Mouse (Mus musculus): Measurements from ENCODE around the gene Gucd1.

Gene Gucd1

GRCm38 (mm10) chr10:75517758-75518143 lies at the start of gene Gucd1:
TSS of gene Gucd1 (minus strand) at chr10:75517972.
- peak; percentile 98 for DNase-seq (ENCODE audit: low spot score)

GRCm38 (mm10) chr10:75566765-75567164 lies 49.0 kb upstream of the Gucd1 start:
- DNase-seq (ENCODE audit: low spot score), result peak; percentile 24

- DNase-seq (ENCODE audit: low spot score), result peak; percentile 44
These were observed 48.5 kb upstream of the Gucd1 start for GRCm38 (mm10) chr10:75566321-75566720.

GRCm38 (mm10) chr10:75565906-75566305 lies 48.1 kb upstream of the Gucd1 start:
- DNase-seq (ENCODE audit: low spot score), result no peak

- DNase-seq (ENCODE audit: low spot score), result peak; percentile 88
These were observed 47.7 kb upstream of the Gucd1 start for GRCm38 (mm10) chr10:75565436-75565835.

- DNase-seq (ENCODE audit: low spot score), result no peak
These were observed 47.0 kb upstream of the Gucd1 start for GRCm38 (mm10) chr10:75564687-75565265.

- DNase-seq (ENCODE audit: low spot score), result no peak
These were observed 44.8 kb upstream of the Gucd1 start for GRCm38 (mm10) chr10:75562596-75562995.

- DNase-seq (ENCODE audit: low spot score), result no peak
These were observed 43.4 kb upstream of the Gucd1 start, which contains the start of gene Ggt1 for GRCm38 (mm10) chr10:75561071-75561654. TSS of gene Ggt1 (plus strand) at chr10:75561604.

- DNase-seq (ENCODE audit: low spot score), result no peak
These were observed 42.8 kb upstream of the Gucd1 start for GRCm38 (mm10) chr10:75560549-75560899.

GRCm38 (mm10) chr10:75559676-75560548 lies 42.1 kb upstream of the Gucd1 start, which contains the start of gene Lrrc75b:
TSS of gene Lrrc75b (minus strand) at chr10:75560330.
- peak; percentile 34 for DNase-seq (ENCODE audit: low spot score)

- DNase-seq (ENCODE audit: low spot score), result no peak
These were observed 41.4 kb upstream of the Gucd1 start for GRCm38 (mm10) chr10:75559041-75559675.

GRCm38 (mm10) chr10:75558515-75558914 lies 40.7 kb upstream of the Gucd1 start:
- no peak for DNase-seq (ENCODE audit: low spot score)

- no peak for DNase-seq (ENCODE audit: low spot score)
These were observed 38.3 kb upstream of the Gucd1 start for GRCm38 (mm10) chr10:75556026-75556425.

GRCm38 (mm10) chr10:75555557-75555956 lies 37.8 kb upstream of the Gucd1 start:
- no peak for DNase-seq (ENCODE audit: low spot score)

- DNase-seq (ENCODE audit: low spot score), result no peak
These were observed 36.3 kb upstream of the Gucd1 start for GRCm38 (mm10) chr10:75554090-75554489.

- no peak for DNase-seq (ENCODE audit: low spot score)
These were observed 35.1 kb upstream of the Gucd1 start for GRCm38 (mm10) chr10:75552701-75553450.

- DNase-seq (ENCODE audit: low spot score), result no peak
These were observed 34.3 kb upstream of the Gucd1 start for GRCm38 (mm10) chr10:75552106-75552505.

- DNase-seq (ENCODE audit: low spot score), result no peak
These were observed 33.4 kb upstream of the Gucd1 start for GRCm38 (mm10) chr10:75551175-75551574.

- DNase-seq (ENCODE audit: low spot score), result no peak
These were observed 32.1 kb upstream of the Gucd1 start for GRCm38 (mm10) chr10:75549886-75550285.

- no peak for DNase-seq (ENCODE audit: low spot score)
These were observed 30.7 kb upstream of the Gucd1 start for GRCm38 (mm10) chr10:75548486-75548885.

GRCm38 (mm10) chr10:75547901-75548300 lies 30.1 kb upstream of the Gucd1 start:
- no peak for DNase-seq (ENCODE audit: low spot score)

GRCm38 (mm10) chr10:75536123-75536522 lies 18.4 kb upstream of the Gucd1 start:
- DNase-seq (ENCODE audit: low spot score), result peak; percentile 77

All from T-cell, adult 2 months (primary cell).